Mouse (Mus musculus) urinary bladder, adult 2 months (tissue): ENCODE results near the gene Frmd4a. TPM values are rescaled to one million over a fixed set of nuclear protein-coding genes. Genes with fewer than 3 reads are reported as not detected.

Source experiments
- DNase-seq: peaks from one replicate; pipeline ENCODE4 v3.0.0; 2022; ENCODE audit warnings: low spot score
- polyA plus RNA-seq: library from polyadenylated mRNA; depleted of rRNA; stranded (reverse); fragments of >200 nt; gene quantifications from 2 replicates; pipeline ENCODE4 v1.2.3, GENCODE M21; 2012

Gene Frmd4a
- polyA plus RNA-seq, 1 experiment = 7.1 TPM

GRCm38 (mm10) chr2:4439909-4440308 is 422.4 kb downstream of the Frmd4a start:
- DNase-seq = no peak

GRCm38 (mm10) chr2:4441840-4442239 is 424.3 kb downstream of the Frmd4a start:
- no peak for DNase-seq

- no peak for DNase-seq
These were observed 427.2 kb downstream of the Frmd4a start for GRCm38 (mm10) chr2:4444740-4445139.

GRCm38 (mm10) chr2:4445629-4446400 is 428.3 kb downstream of the Frmd4a start:
- no peak for DNase-seq

GRCm38 (mm10) chr2:4449860-4450480 is 432.5 kb downstream of the Frmd4a start:
- no peak for DNase-seq

GRCm38 (mm10) chr2:4452590-4453400 is 435.3 kb downstream of the Frmd4a start:
- DNase-seq = no peak

GRCm38 (mm10) chr2:4455097-4456025 is 437.8 kb downstream of the Frmd4a start:
- DNase-seq = no peak

- DNase-seq = no peak
These were observed 443.4 kb downstream of the Frmd4a start for GRCm38 (mm10) chr2:4460897-4461296.

GRCm38 (mm10) chr2:4461514-4461913 is 444.0 kb downstream of the Frmd4a start:
- no peak for DNase-seq

- DNase-seq = no peak
These were observed 445.0 kb downstream of the Frmd4a start for GRCm38 (mm10) chr2:4462480-4462879.

GRCm38 (mm10) chr2:4466084-4466483 is 448.6 kb downstream of the Frmd4a start:
- no peak for DNase-seq

GRCm38 (mm10) chr2:4467314-4467713 is 449.8 kb downstream of the Frmd4a start:
- no peak for DNase-seq

GRCm38 (mm10) chr2:4472760-4473480 is 455.4 kb downstream of the Frmd4a start:
- no peak for DNase-seq

- DNase-seq = no peak
These were observed 456.5 kb downstream of the Frmd4a start for GRCm38 (mm10) chr2:4473866-4474538.

- DNase-seq = no peak
These were observed 457.0 kb downstream of the Frmd4a start for GRCm38 (mm10) chr2:4474539-4474937.

GRCm38 (mm10) chr2:4475991-4476390 is 458.5 kb downstream of the Frmd4a start:
- DNase-seq = no peak

GRCm38 (mm10) chr2:4476608-4477007 is 459.1 kb downstream of the Frmd4a start:
- DNase-seq = no peak

- DNase-seq = no peak
These were observed 459.8 kb downstream of the Frmd4a start for GRCm38 (mm10) chr2:4477311-4477710.

- no peak for DNase-seq
These were observed 462.7 kb downstream of the Frmd4a start for GRCm38 (mm10) chr2:4480180-4480579.

GRCm38 (mm10) chr2:4481154-4481553 is 463.6 kb downstream of the Frmd4a start:
- no peak for DNase-seq
